Mouse (Mus musculus): Measurements from ENCODE around the gene Eps8l2.

The Eps8l2 gene

DNA sequence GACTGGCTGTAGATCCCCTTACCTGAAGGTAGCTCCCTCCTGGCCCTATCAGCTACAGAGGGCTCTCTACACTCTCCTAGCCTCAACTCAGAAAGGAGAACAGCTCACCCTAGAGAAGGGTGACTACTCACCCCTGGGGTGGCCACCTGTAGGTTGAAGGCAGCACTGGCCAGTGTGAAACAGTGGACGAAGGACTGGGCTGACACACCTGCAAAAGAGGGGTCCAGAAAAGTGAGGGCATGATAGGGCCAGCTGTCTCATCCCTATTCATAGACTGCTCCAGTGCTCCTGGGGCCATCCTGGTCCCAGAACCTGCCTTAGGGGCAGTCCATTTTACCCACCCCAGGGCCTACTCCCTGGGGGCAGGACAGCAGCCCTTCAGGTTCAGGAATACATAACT, 73.0 kb downstream of the Eps8l2 start:
- DNase-seq (ENCODE audit: low spot score) = no peak
